Mouse (Mus musculus): ENCODE measurements at regions not wholly inside any gene's neighbourhood (a gene's known extent, or its start where the extent isn't known, plus 50 kb on each side); places are given as distances from the start of the nearest gene placed in this dataset.

DNA sequence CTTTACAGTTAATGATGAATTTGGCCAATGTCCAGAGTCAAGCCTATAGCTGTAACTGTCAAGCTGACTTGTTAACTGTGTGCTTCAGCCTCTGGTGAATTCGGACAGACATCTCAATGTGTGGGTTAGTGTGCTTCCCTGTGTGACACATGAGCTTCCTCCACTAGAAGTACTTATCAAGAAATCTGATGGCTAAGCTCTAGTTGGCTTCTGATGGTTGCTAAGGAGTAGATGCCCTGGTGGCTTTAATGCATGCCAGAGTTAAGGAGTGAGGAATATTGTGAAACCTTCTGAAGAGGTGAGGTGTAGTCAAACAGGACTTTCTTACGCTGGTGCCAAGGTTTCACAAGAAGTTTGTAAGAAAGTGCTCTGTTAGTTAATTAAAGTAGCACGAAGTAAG, 208.1 kb upstream of the Tet2 start:
- no peak for TF ChIP-seq CTCF (IDR thresholded peaks at IDR 0.05; ENCODE audit: borderline replicate concordance, control insufficient read depth, extremely low read depth, insufficient read depth, low read length, poor library complexity)
- no peak for TF ChIP-seq POLR2A (IDR thresholded peaks at IDR 0.05; ENCODE audit: control insufficient read depth, extremely low read depth, insufficient read depth, low read length, poor library complexity)

Measured in thymus, adult 2 months (tissue).